Mouse (Mus musculus): ENCODE measurements at regions not wholly inside any gene's neighbourhood (a gene's known extent, or its start where the extent isn't known, plus 50 kb on each side); places are given as distances from the start of the nearest gene placed in this dataset.

DNA sequence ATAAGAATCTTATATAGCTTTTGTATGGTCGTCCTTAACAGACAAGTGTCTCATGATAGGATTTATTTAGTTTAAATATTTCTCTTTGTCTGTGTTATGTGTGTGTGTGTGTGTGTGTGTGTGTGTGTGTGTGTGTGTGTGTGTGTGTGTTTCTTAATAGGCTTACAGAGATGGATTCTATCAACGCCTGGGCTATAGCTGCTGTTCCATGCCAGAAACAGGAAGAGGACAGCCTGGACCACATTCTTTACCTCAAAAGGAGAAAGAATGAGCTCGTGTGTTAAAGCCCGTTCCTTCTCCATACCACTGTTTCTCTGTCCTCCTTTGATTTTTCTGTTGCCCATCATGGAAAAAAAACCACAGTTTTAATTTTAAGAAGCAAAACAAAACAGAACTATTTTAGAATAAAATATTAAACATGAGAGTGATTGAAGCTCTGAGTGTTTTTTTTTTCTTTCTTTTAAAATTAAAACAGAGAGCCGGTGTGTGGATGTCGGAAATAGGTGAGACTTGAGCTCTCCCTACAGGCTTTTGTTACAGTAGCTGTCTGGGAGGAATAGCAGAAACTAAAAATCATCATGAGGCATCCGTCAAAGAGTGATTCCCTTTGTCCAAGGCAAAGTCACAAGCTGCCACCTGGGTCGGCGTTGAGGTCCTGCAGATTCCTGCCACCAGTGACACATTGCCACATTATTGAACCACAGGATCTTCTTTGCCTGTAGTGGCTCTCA lies 212.2 kb upstream of the Ptbp2 start:
- no peak for TF ChIP-seq USF1 (IDR thresholded peaks at IDR 0.05; ENCODE audit: low read depth)
- no peak for TF ChIP-seq TCF12 (IDR thresholded peaks at IDR 0.05; ENCODE audit: insufficient read depth, poor library complexity, severe bottlenecking)
- TF ChIP-seq POLR2A (IDR thresholded peaks at IDR 0.05; ENCODE audit: insufficient read length, low read depth): no peak
- no peak for TF ChIP-seq TCF3 (IDR thresholded peaks at IDR 0.05; ENCODE audit: insufficient read length, low read depth)
- no peak for TF ChIP-seq MYOG (IDR thresholded peaks at IDR 0.05; ENCODE audit: control insufficient read depth in 1 of 3, insufficient read depth in 1 of 3, insufficient read length in 2 of 3, low read depth in 2 of 3)
- TF ChIP-seq MAX (IDR thresholded peaks at IDR 0.05; ENCODE audit: low read depth): no peak
- TF ChIP-seq E2F4 (IDR thresholded peaks at IDR 0.05; ENCODE audit: insufficient read depth): no peak
- TF ChIP-seq POLR2AphosphoS2 (IDR thresholded peaks at IDR 0.05; ENCODE audit: insufficient read length, low read depth): no peak
- TF ChIP-seq CEBPB (IDR thresholded peaks at IDR 0.05; ENCODE audit: insufficient read depth, poor library complexity, severe bottlenecking): no peak
